Mouse (Mus musculus) right cerebral cortex, postnatal 10 days (tissue): ENCODE results near the gene Atf5.

Experiments used
- DNase-seq, 2 experiments: peaks; one replicate each; pipeline ENCODE4 v3.0.0; 2021; ENCODE audit warnings: low spot score in 2 of 2

The Atf5 gene

DNA sequence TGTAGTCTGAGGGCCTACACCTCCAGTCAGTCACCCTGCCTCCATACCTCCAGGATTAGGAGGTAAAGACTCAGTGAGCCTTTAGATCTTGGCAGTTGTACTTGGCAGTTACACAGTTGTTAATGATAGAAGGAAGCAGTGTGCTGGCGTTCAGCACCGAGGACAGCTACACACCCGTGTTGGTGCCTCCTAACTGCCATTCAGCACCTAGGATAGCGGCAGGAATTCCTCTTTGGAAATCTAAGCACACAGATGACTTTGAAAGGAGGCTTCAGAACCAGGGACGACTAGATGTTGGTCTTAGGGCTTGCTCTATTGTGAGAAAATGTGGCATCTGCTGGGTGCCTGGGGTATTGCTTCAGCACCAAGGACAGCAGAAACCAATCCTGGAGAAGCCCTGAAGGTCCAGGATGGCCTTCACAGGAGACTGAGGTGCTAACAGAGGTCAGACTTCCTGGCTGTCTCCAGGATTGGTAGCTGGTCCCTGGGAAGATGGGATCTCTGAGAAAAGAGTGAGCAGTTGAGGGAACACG lies 46.3 kb downstream of the Atf5 start:
- DNase-seq, result peak in 1 of 2 experiments; percentile 42

DNA sequence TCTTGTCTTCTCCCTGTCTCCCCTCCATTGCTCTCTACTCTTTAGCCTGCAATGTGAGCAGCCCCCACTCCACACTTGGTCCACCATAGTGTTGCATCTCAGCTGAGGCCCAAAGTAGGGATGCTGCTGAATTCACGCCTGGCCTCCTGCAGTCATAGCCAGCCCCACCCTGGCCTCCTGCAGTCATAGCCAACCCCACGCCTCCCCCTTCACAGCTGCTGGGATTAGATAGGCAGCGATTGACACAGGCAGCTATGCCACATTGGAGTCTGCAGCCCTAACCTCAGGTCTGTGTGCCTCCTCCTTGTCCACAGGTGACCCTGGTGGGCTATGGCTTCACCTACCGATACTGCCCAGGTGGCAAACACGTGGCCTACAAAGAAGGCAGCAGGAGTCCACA lies 48.3 kb downstream of the Atf5 start:
- no peak for DNase-seq
